Mouse (Mus musculus) heart, embryonic 16.5 days (tissue): ENCODE results near the gene Asphd2. TPM values are rescaled to one million over a fixed set of nuclear protein-coding genes. Genes with fewer than 3 reads are reported as not detected.

ENCODE experiments used
- ATAC-seq: fragments of 200-750 bp; cut with Nextera tagmentation; replicated peaks from 2 replicates; pipeline ENCODE4 v1.8.0; 2017; ENCODE audit warnings: moderate number of reproducible peaks; ENCODE audit not compliant: insufficient read depth, low FRiP score; ENCODE audit errors: extremely low read depth
- H3K27ac ChIP-seq: fragments of 300-500 bp; sonication (generic); 2 replicates; pipeline ENCODE4 v1.5.1; 2014; ENCODE audit warnings: mild to moderate bottlenecking, low read length, control low read depth, moderate library complexity
- H3K27me3 ChIP-seq: fragments of 300-500 bp; sonication (generic); 2 replicates; pipeline ENCODE4 v1.6.1; 2014; ENCODE audit warnings: low read length, mixed read lengths; ENCODE audit not compliant: control insufficient read depth, insufficient read depth
- H3K36me3 ChIP-seq: fragments of 300-500 bp; sonication (generic); 2 replicates; pipeline ENCODE4 v1.6.1; 2014; ENCODE audit not compliant: control insufficient read depth, insufficient read depth
- H3K4me1 ChIP-seq: fragments of 300-500 bp; sonication (generic); 2 replicates; pipeline ENCODE4 v1.6.1; 2014; ENCODE audit warnings: low read length, mixed read lengths; ENCODE audit not compliant: control insufficient read depth, insufficient read depth
- H3K4me2 ChIP-seq: fragments of 300-500 bp; sonication (generic); 2 replicates; pipeline ENCODE4 v1.6.1; 2014; ENCODE audit warnings: low read depth, mild to moderate bottlenecking, control low read depth, low read length
- H3K4me3 ChIP-seq: fragments of 300-500 bp; sonication (generic); 2 replicates; pipeline ENCODE4 v1.5.1; 2014; ENCODE audit warnings: mild to moderate bottlenecking, control low read depth, low read length
- H3K9ac ChIP-seq: fragments of 300-500 bp; sonication (generic); 2 replicates; pipeline ENCODE4 v1.6.1; 2014; ENCODE audit warnings: low read length, control low read depth
- H3K9me3 ChIP-seq: fragments of 300-500 bp; sonication (generic); replicated peaks from 2 replicates; pipeline ENCODE4 v1.6.1; 2016; ENCODE audit warnings: low read length; ENCODE audit not compliant: control insufficient read depth
- WGBS: fragments of 180-500 bp; shearing (Covaris S2); extraction: QIAGEN DNeasy Blood & Tissue Kit; methylation state at CpG from one replicate; pipeline ENCODE4 v1.1.7; 2014; 5-methylcytosine and 5-hydroxymethylcytosine counted together
- polyA plus RNA-seq: library from polyadenylated mRNA; unstranded; fragments of >200 nt; fragmentation: Nextera tagmentation; extraction: Ambion mirVana; gene quantifications from 2 replicates; pipeline ENCODE4 v1.2.1, GENCODE M21; 2015

Gene Asphd2
- polyA plus RNA-seq, 1 experiment from 2014 or later = 0.67 TPM

GRCm38 (mm10) chr5:112368666-112369065 lies 26.0 kb downstream of the Asphd2 start:
- no peaks in the 10 kb centered on the region for H3K9me3 ChIP-seq
- no peak for ATAC-seq
- H3K27ac ChIP-seq = no peak overlapping the region
- no peaks in the 10 kb centered on the region for H3K27me3 ChIP-seq
- H3K4me2 ChIP-seq = no peak overlapping the region
- WGBS = 92% methylated on average over 10 of the region's 10 CpGs
- no peak overlapping the region for H3K9ac ChIP-seq
- no peak overlapping the region for H3K4me3 ChIP-seq
- no peaks in the 10 kb centered on the region for H3K4me1 ChIP-seq
- H3K36me3 ChIP-seq = peaks cover 25% of the 10 kb centered on the region

- WGBS = 79% methylated on average over 12 of the region's 12 CpGs
- Histone ChIP-seq H3K9me3 (no peaks in the 10 kb centered on the region), H3K4me3 (no peak overlapping the region), H3K27ac (no peak overlapping the region), H3K36me3 (peaks cover 25% of the 10 kb centered on the region), H3K27me3 (no peaks in the 10 kb centered on the region), H3K4me1 (no peaks in the 10 kb centered on the region), H3K9ac (no peak overlapping the region), H3K4me2 (no peak overlapping the region)
- no peak for ATAC-seq
Observed at GRCm38 (mm10) chr5:112367929-112368328, 26.7 kb downstream of the Asphd2 start.

GRCm38 (mm10) chr5:112367338-112367737 lies 27.3 kb downstream of the Asphd2 start:
- WGBS = 84% methylated on average over 4 of the region's 4 CpGs

DNA sequence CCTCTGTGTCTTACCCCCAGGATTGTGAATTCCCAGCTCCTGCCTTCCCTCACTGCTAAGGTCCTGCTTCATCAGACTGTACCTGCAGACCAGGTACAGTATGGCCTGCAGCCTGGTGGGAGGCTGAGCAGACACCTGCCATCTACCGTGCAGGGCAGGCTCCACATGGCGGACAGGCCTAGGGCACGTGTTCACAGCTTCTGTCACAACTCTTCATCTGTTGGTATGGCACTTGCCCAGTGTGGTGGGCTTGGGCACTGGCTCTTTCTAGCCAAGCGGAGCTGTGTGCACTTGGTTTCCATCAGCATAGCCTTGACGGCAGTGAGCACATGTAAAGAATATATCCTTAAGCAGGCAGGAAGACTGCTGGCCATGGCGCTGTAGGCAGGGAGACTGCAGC lies 27.8 kb downstream of the Asphd2 start:
- Histone ChIP-seq H3K9me3 (no peaks in the 10 kb centered on the region; the same call in 1 of the 2 replicates), H3K27ac (no peak overlapping the region), H3K4me1 (no peaks in the 10 kb centered on the region), H3K27me3 (no peaks in the 10 kb centered on the region), H3K9ac (no peak overlapping the region), H3K4me2 (no peak overlapping the region), H3K36me3 (peaks cover 21% of the 10 kb centered on the region), H3K4me3 (no peak overlapping the region)
- ATAC-seq = no peak
- whole genome bisulfite sequencing = 93% methylated on average over 6 of the region's 6 CpGs

More at GRCm38 (mm10) chr5:112367338-112367737, 27.3 kb downstream of the Asphd2 start:
- no peak overlapping the region for H3K4me2 ChIP-seq
- H3K4me3 ChIP-seq = no peak overlapping the region
- H3K9ac ChIP-seq = no peak overlapping the region
- no peaks in the 10 kb centered on the region for H3K27me3 ChIP-seq
- H3K9me3 ChIP-seq = no peaks in the 10 kb centered on the region
- no peak for ATAC-seq
- H3K36me3 ChIP-seq = peaks cover 25% of the 10 kb centered on the region
- H3K4me1 ChIP-seq = no peaks in the 10 kb centered on the region
- no peak overlapping the region for H3K27ac ChIP-seq

- H3K36me3 ChIP-seq = peaks cover 14% of the 10 kb centered on the region
- no peak overlapping the region for H3K4me2 ChIP-seq
- ATAC-seq = 0 out of 2 replicates have a peak, but pooled peaks have one; percentile 28
- H3K9me3 ChIP-seq = no peaks in the 10 kb centered on the region; the same call in 1 of the 2 replicates
- H3K27ac ChIP-seq = no peak overlapping the region
- H3K4me1 ChIP-seq = 0 out of 2 replicates have a peak, but pooled peaks cover 3% of the 10 kb centered on the region
- 76% methylated on average over 10 of the region's 10 CpGs for WGBS
- no peak overlapping the region for H3K4me3 ChIP-seq
- no peak overlapping the region for H3K9ac ChIP-seq
- H3K27me3 ChIP-seq = no peaks in the 10 kb centered on the region
Observed at GRCm38 (mm10) chr5:112364184-112364797, 30.4 kb downstream of the Asphd2 start.

GRCm38 (mm10) chr5:112360077-112360476 lies 34.6 kb downstream of the Asphd2 start:
- Histone ChIP-seq H3K27ac (no peak overlapping the region), H3K27me3 (no peaks in the 10 kb centered on the region), H3K9me3 (no peaks in the 10 kb centered on the region; the same call in 1 of the 2 replicates), H3K9ac (no peak overlapping the region), H3K36me3 (peaks cover 9% of the 10 kb centered on the region), H3K4me3 (no peak overlapping the region), H3K4me2 (no peak overlapping the region), H3K4me1 (0 out of 2 replicates have a peak, but pooled peaks cover 5% of the 10 kb centered on the region)
- 86% methylated on average over 3 of the region's 3 CpGs for WGBS
- no peak for ATAC-seq

DNA sequence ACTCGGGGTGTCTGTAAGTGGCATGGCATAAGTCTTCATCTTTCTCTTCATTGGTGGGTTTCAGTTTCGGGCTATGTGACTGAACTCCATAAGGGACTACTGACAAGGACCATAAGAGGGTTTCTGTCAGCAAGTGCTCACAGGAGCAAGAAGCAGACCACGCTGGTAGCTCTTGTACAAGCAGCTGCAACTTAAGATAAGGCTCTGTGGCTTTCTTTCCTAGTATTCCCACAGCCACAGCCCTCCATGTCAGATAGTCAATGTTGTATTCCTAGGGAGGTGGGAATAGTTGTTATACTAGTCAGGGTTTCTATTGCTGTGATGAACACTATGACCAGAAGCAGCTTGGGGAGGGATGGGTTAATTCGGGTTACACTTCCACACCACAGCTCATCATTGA lies 35.1 kb downstream of the Asphd2 start:
- ATAC-seq = no peak
- 0 out of 2 replicates have a peak, but pooled peaks cover 5% of the 10 kb centered on the region for H3K4me1 ChIP-seq
- H3K4me2 ChIP-seq = no peak overlapping the region
- no peak overlapping the region for H3K9ac ChIP-seq
- WGBS = 50% methylated on average over 4 of the region's 4 CpGs
- H3K27me3 ChIP-seq = no peaks in the 10 kb centered on the region
- H3K27ac ChIP-seq = no peak overlapping the region
- peaks cover 10% of the 10 kb centered on the region for H3K36me3 ChIP-seq
- no peaks in the 10 kb centered on the region; the same call in 1 of the 2 replicates for H3K9me3 ChIP-seq
- no peak overlapping the region for H3K4me3 ChIP-seq

GRCm38 (mm10) chr5:112356322-112356721 lies 38.3 kb downstream of the Asphd2 start:
- no peak overlapping the region for H3K4me2 ChIP-seq
- H3K9me3 ChIP-seq = no peaks in the 10 kb centered on the region
- no peak overlapping the region for H3K27ac ChIP-seq
- 0 out of 2 replicates have a peak, but pooled peaks cover 5% of the 10 kb centered on the region for H3K4me1 ChIP-seq
- ATAC-seq = no peak
- WGBS = 80% methylated on average over 9 of the region's 9 CpGs
- no peak overlapping the region for H3K4me3 ChIP-seq
- 0 out of 2 replicates have a peak, but pooled peaks cover 6% of the 10 kb centered on the region for H3K36me3 ChIP-seq
- H3K9ac ChIP-seq = no peak overlapping the region
- no peaks in the 10 kb centered on the region for H3K27me3 ChIP-seq

DNA sequence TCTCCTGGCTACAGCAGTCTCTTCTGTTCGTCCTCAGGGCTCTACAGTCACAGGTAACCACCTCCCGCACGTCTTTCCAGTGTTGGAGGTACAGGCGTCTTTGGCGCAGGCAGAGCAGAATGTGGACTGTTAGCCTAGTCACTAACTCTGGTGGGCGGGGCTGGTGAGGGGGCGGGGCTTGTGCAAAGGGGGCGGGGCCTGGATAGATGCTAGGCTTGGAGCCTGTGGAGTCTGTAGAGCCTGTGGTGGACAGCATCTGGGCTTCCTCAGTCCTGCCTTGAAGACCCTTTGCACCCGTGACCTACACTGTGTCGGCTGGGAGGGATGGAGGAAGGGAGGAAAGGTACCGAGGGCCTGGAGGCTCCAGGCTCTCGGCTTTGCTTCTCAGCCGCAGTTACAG lies 38.8 kb downstream of the Asphd2 start, which contains the start of gene Gm6583:
Gene Gm6583 (minus strand): TSS at position 124 of the 400 bp plus-strand sequence.
- no peak for ATAC-seq
- H3K4me1 ChIP-seq = 0 out of 2 replicates have a peak, but pooled peaks cover 5% of the 10 kb centered on the region
- no peak within 1 kb of the TSS for H3K27ac ChIP-seq
- no peak within 1 kb of the TSS for H3K9ac ChIP-seq
- H3K9me3 ChIP-seq = no peaks in the 10 kb centered on the region
- H3K4me3 ChIP-seq = no peak within 1 kb of the TSS
- no peak within 1 kb of the TSS for H3K4me2 ChIP-seq
- WGBS = 55% methylated on average over 13 of the region's 13 CpGs
- no peaks in the 10 kb centered on the region for H3K27me3 ChIP-seq
- 0 out of 2 replicates have a peak, but pooled peaks cover 6% of the 10 kb centered on the region for H3K36me3 ChIP-seq
